Comparison of ENCODE assay signal across 13 mouse cellular contexts in genomic region chr15:12617651-12618050, GRCm38 (mm10).
DNase-seq lines count a peak whose midpoint lies in the region; ATAC-seq and TF ChIP-seq lines count a peak whose summit lies in the region.
"Had no signal": no experiment of that assay in that cellular context is flagged by ENCODE, and none has a peak within 500 bp of the region (broad histone marks: within the 10 kb centered on the region; RNA-seq: fewer than 3 reads in every experiment).

No protein-coding gene starts in this region.

- H3K27me3 ChIP-seq in hindbrain, embryonic 14.5 days (ENCODE audit: control insufficient read depth, insufficient read depth, low read length), result no peaks in the 10 kb centered on the region
- H3K27me3 ChIP-seq in hindbrain, embryonic 10.5 days (ENCODE audit: insufficient read depth, poor library complexity, severe bottlenecking), result no peaks in the 10 kb centered on the region

- H3K4me2 ChIP-seq in hindbrain, embryonic 14.5 days (replicated peaks), result no peak overlapping the region
- H3K4me2 ChIP-seq: lung, embryonic 14.5 days had no signal

- no peak for TF ChIP-seq CTCF in cortical plate, adult 2 months (IDR thresholded peaks at IDR 0.05; ENCODE audit: extremely low read depth, insufficient read depth, low read length)

- H3K4me1 ChIP-seq in hindbrain, embryonic 14.5 days (replicated peaks; ENCODE audit: control insufficient read depth, insufficient read depth, low read length), result no peaks in the 10 kb centered on the region
- H3K4me1 ChIP-seq in hindbrain, embryonic 10.5 days (replicated peaks), result no peaks in the 10 kb centered on the region
- peaks cover 9% of the 10 kb centered on the region; the same call in 1 of the 2 replicates for H3K4me1 ChIP-seq in cortical plate, adult 2 months (ENCODE audit: control insufficient read depth, insufficient read depth, low read length)

- H3K27ac ChIP-seq in hindbrain, embryonic 14.5 days, result 0 out of 2 replicates have a peak overlapping the region, but pooled peaks have one; percentile 20
- H3K27ac ChIP-seq in hindbrain, embryonic 10.5 days, result no peak overlapping the region
- H3K27ac ChIP-seq in cortical plate, adult 2 months (ENCODE audit: insufficient read depth, low read length), result no peak overlapping the region

- ATAC-seq in hindbrain, embryonic 14.5 days (ENCODE audit: low FRiP score), result peak; percentile 41; the same call in 1 of the 2 replicates

- no peaks in the 10 kb centered on the region for H3K36me3 ChIP-seq in hindbrain, embryonic 14.5 days (replicated peaks; ENCODE audit: control insufficient read depth, insufficient read depth)
- no peaks in the 10 kb centered on the region for H3K36me3 ChIP-seq in hindbrain, embryonic 10.5 days

- no peak for DNase-seq in hindbrain, embryonic 14.5 days (ENCODE audit: low spot score)
- no peak for DNase-seq in hindbrain, embryonic 10.5 days (ENCODE audit: low spot score)
- DNase-seq in retina, postnatal 1 day, result peak; percentile 10
- no peak for DNase-seq in retina, embryonic 14.5 days (ENCODE audit: low spot score)
- DNase-seq in right cerebral cortex, postnatal 25 days, result peak; percentile 38
- DNase-seq in adrenal gland, postnatal 25 days, result no peak
- DNase-seq: adrenal gland, postnatal 14 days; cerebellum, adult 9-10 months; kidney, adult 8-10 months; thymus, postnatal 14 days had no signal

- H3K9ac ChIP-seq in hindbrain, embryonic 14.5 days, result no peak overlapping the region
- H3K9ac ChIP-seq: lung, embryonic 14.5 days had no signal

- no peaks in the 10 kb centered on the region for H3K9me3 ChIP-seq in hindbrain, embryonic 14.5 days (ENCODE audit: control insufficient read depth, low read length)
- no peaks in the 10 kb centered on the region for H3K9me3 ChIP-seq in hindbrain, embryonic 10.5 days

- WGBS in hindbrain, embryonic 14.5 days, result 80% methylated on average over 11 of the region's 11 CpGs
- 88% methylated on average over 11 of the region's 11 CpGs for WGBS in hindbrain, embryonic 10.5 days

- TF ChIP-seq POLR2A in cortical plate, adult 2 months (IDR thresholded peaks at IDR 0.05; ENCODE audit: extremely low read depth, insufficient read depth, low read length), result no peak

- no peak overlapping the region for H3K4me3 ChIP-seq in hindbrain, embryonic 14.5 days (replicated peaks; ENCODE audit: low read length)
- no peak overlapping the region for H3K4me3 ChIP-seq in hindbrain, embryonic 10.5 days
- H3K4me3 ChIP-seq in cortical plate, adult 2 months (ENCODE audit: insufficient read depth, low read length), result peak overlapping the region; percentile 2; the same call in 1 of the 2 replicates
- H3K4me3 ChIP-seq: myocyte had no signal

Comparison
In these comparisons a context has a peak if more than half of its experiments do, and no peak if none do; other contexts are left out.
1. DNase-seq: peak in retina, postnatal 1 day (single experiment) and right cerebral cortex, postnatal 25 days (single experiment); none in hindbrain, embryonic 14.5 days (single experiment), hindbrain, embryonic 10.5 days (single experiment), retina, embryonic 14.5 days (single experiment) and adrenal gland, postnatal 25 days (single experiment).